Mouse (Mus musculus) midbrain, embryonic 11.5 days (tissue): ENCODE data around the gene Map2k5. TPM values are rescaled to one million over a fixed set of nuclear protein-coding genes. Genes with fewer than 3 reads are reported as not detected.
A peak's percentile ranks its signal among the peaks of the same experiment; 100 is the strongest.

Source experiments
- ATAC-seq: fragments of 200-750 bp; cut with Nextera tagmentation; 2 replicates; pipeline ENCODE4 v1.8.0; 2017; ENCODE audit warnings: moderate TSS enrichment, moderate library complexity; ENCODE audit not compliant: low FRiP score
- DNase-seq: peaks from one replicate; pipeline ENCODE4 v3.0.0; 2015; ENCODE audit warnings: low spot score; ENCODE audit errors: missing footprints
- H3K27ac ChIP-seq: fragments of 300-500 bp; sonication (generic); 2 replicates; pipeline ENCODE4 v1.5.1; 2014; ENCODE audit warnings: low read depth, low read length
- H3K27me3 ChIP-seq: fragments of 300-500 bp; sonication (generic); 2 replicates; pipeline ENCODE4 v1.6.1; 2014; ENCODE audit warnings: mild to moderate bottlenecking, low read length, moderate library complexity, mixed read lengths; ENCODE audit not compliant: control insufficient read depth, insufficient read depth
- H3K36me3 ChIP-seq: fragments of 300-500 bp; sonication (generic); 2 replicates; pipeline ENCODE4 v1.6.1; 2014; ENCODE audit warnings: mild to moderate bottlenecking, low read length, moderate library complexity, mixed read lengths; ENCODE audit not compliant: control insufficient read depth, insufficient read depth
- H3K4me1 ChIP-seq: fragments of 300-500 bp; sonication (generic); 2 replicates; pipeline ENCODE4 v1.6.1; 2014; ENCODE audit warnings: low read length; ENCODE audit not compliant: control insufficient read depth, insufficient read depth
- H3K4me2 ChIP-seq: fragments of 300-500 bp; sonication (generic); 2 replicates; pipeline ENCODE4 v1.6.1; 2014; ENCODE audit warnings: mild to moderate bottlenecking, moderate library complexity
- H3K4me3 ChIP-seq: fragments of 300-500 bp; sonication (generic); 2 replicates; pipeline ENCODE4 v1.5.1; 2014; ENCODE audit warnings: low read depth, low read length
- H3K9ac ChIP-seq: fragments of 300-500 bp; sonication (generic); 2 replicates; pipeline ENCODE4 v1.6.1; 2014; ENCODE audit warnings: low read length
- H3K9me3 ChIP-seq: fragments of 300-500 bp; sonication (generic); 2 replicates; pipeline ENCODE4 v1.6.1; 2016; ENCODE audit warnings: low read length; ENCODE audit not compliant: control insufficient read depth
- WGBS: fragments of 180-500 bp; shearing (Covaris S2); extraction: QIAGEN DNeasy Blood & Tissue Kit; methylation state at CpG from one replicate; pipeline ENCODE4 v1.1.7; 2014; 5-methylcytosine and 5-hydroxymethylcytosine counted together
- polyA plus RNA-seq: library from polyadenylated mRNA; unstranded; fragments of >200 nt; fragmentation: Nextera tagmentation; extraction: Ambion mirVana; gene quantifications from 2 replicates; pipeline ENCODE4 v1.2.1, GENCODE M21; 2014

Map2k5 gene
- polyA plus RNA-seq, 1 experiment from 2014 or later = 36.9 TPM

DNA sequence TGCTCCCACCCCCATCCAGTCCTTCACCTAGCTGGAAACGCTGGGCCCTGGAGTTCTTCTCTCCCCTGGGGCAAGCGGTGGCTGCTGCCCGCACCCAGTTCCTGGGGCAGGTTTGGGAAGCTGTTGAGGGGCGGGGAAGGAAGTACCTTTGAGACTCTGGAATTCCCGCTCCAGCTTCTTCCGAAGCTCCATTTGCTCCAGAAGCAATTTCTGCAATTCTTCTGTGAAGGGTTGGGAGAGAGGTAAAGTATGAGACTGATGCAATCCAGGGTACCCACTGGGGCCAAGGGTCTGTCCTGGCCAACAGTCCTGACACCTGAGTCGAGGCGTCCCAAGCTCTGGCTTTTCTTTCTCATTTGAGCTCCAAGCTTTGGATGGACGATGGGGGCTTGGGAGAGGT, 237.5 kb downstream of the Map2k5 start:
- H3K4me3 ChIP-seq = no peak overlapping the region
- H3K9ac ChIP-seq = no peak overlapping the region
- 2% methylated on average over 9 of the region's 9 CpGs for WGBS
- no peak overlapping the region for H3K4me2 ChIP-seq
- DNase-seq (peak; percentile 93), ATAC-seq (no peak)
- no peaks in the 10 kb centered on the region for H3K9me3 ChIP-seq
- H3K4me1 ChIP-seq = peaks cover 30% of the 10 kb centered on the region
- no peak overlapping the region for H3K27ac ChIP-seq
- peaks cover 99% of the 10 kb centered on the region for H3K27me3 ChIP-seq
- no peaks in the 10 kb centered on the region for H3K36me3 ChIP-seq

DNA sequence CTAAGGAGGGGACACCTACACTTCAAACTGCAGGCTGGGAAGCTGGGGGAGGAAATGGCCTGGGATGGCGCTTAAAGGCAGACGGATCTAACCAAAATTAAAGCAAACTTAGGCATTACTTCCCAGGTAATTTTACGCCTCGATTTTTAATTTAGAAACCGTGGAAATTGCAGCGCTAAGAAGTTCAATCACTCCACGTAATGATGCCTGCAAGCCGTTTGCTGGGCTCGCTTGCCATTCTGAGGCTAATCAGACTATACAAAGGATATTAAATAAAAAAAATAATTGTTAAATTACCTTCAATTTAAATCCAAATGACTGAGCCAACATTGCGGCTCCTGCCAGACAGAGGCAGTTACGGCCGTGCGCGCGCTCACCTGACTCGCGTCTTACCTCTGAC, 238.0 kb downstream of the Map2k5 start:
- DNase-seq (peak; percentile 92), ATAC-seq (no peak)
- no peaks in the 10 kb centered on the region for H3K36me3 ChIP-seq
- no peak overlapping the region for H3K9ac ChIP-seq
- peaks cover 30% of the 10 kb centered on the region for H3K4me1 ChIP-seq
- no peak overlapping the region for H3K4me3 ChIP-seq
- peaks cover 99% of the 10 kb centered on the region for H3K27me3 ChIP-seq
- 2% methylated on average over 17 of the region's 17 CpGs for whole genome bisulfite sequencing
- no peaks in the 10 kb centered on the region for H3K9me3 ChIP-seq
- no peak overlapping the region for H3K4me2 ChIP-seq
- H3K27ac ChIP-seq = no peak overlapping the region

DNA sequence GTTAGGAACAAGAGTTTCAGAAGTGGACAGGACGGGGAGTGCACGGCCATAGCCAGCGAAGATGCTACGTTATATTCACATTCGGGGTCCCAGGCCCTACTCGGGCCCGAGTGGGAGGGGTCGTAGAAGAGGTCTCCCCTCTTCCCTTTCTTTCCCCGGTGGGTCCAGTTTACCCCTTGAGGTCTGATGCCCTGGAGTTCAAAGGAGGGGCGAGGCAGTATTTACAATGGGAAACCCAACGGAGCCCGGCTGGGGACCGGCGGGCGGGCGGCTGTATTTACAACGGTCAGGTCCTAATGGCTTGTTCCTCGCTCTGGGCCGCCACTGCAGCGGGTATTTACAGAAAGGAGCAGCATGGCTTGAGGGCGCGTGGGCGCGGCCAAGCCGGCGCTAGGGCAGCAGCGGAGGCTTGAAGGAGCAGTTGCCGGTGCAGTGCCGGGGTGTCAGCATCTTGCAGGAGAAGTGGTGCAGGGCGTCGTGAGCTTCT, 239.2 kb downstream of the Map2k5 start:
- ATAC-seq (peak; percentile 42; the same call in 1 of the 2 replicates), DNase-seq (peak; percentile 96)
- no peaks in the 10 kb centered on the region for H3K9me3 ChIP-seq
- H3K36me3 ChIP-seq = no peaks in the 10 kb centered on the region
- peak overlapping the region; percentile 10; the same call in 1 of the 2 replicates for H3K4me3 ChIP-seq
- 0% methylated on average over 31 of the region's 31 CpGs for WGBS
- H3K4me2 ChIP-seq = peak overlapping the region; percentile 37
- H3K9ac ChIP-seq = no peak overlapping the region
- peaks cover 99% of the 10 kb centered on the region for H3K27me3 ChIP-seq
- no peak overlapping the region for H3K27ac ChIP-seq
- H3K4me1 ChIP-seq = peaks cover 27% of the 10 kb centered on the region

DNA sequence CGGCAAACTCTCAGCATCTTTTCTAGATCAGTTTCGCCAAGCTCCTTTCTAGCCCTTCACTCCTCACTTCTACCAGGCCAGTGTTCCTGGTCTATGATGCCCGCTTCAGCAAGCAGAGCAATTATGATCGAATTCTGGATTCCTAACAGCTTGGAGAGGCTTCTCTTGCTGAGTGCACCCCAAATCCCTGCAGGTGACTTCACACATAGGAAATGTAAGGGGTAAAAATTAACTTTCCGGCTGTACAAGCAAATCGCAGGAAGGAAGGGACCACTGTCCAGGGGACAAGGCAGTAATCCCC, 240.1 kb downstream of the Map2k5 start:
- no peak for ATAC-seq
- 1% methylated on average over 6 of the region's 6 CpGs for WGBS
- Histone ChIP-seq H3K4me2 (no peak overlapping the region), H3K27ac (no peak overlapping the region), H3K9me3 (no peaks in the 10 kb centered on the region), H3K36me3 (no peaks in the 10 kb centered on the region), H3K4me3 (no peak overlapping the region), H3K4me1 (peaks cover 25% of the 10 kb centered on the region), H3K27me3 (peaks cover 91% of the 10 kb centered on the region), H3K9ac (no peak overlapping the region)
- DNase-seq = peak; percentile 92

- no peaks in the 10 kb centered on the region for H3K36me3 ChIP-seq
- H3K9me3 ChIP-seq = no peaks in the 10 kb centered on the region
- no peak overlapping the region for H3K4me2 ChIP-seq
- under 1% methylated on average over 19 of the region's 19 CpGs for WGBS
- H3K4me1 ChIP-seq = peaks cover 25% of the 10 kb centered on the region
- DNase-seq (peak; percentile 94), ATAC-seq (no peak)
- no peak overlapping the region for H3K27ac ChIP-seq
- no peak overlapping the region for H3K9ac ChIP-seq
- H3K4me3 ChIP-seq = no peak overlapping the region
- peaks cover 85% of the 10 kb centered on the region for H3K27me3 ChIP-seq
Observed at GRCm38 (mm10) chr9:63136756-63137614, 240.7 kb downstream of the Map2k5 start.

- no peak overlapping the region for H3K4me2 ChIP-seq
- H3K4me3 ChIP-seq = no peak overlapping the region
Observed at GRCm38 (mm10) chr9:63136241-63136640, 241.5 kb downstream of the Map2k5 start.

GRCm38 (mm10) chr9:63135801-63136200, 241.9 kb downstream of the Map2k5 start:
- no peak overlapping the region for H3K9ac ChIP-seq
- DNase-seq (peak; percentile 94), ATAC-seq (no peak)
- H3K4me2 ChIP-seq = peak overlapping the region; percentile 37
- WGBS = under 1% methylated on average over 16 of the region's 16 CpGs
- H3K4me1 ChIP-seq = peaks cover 25% of the 10 kb centered on the region
- peak overlapping the region; percentile 14 for H3K4me3 ChIP-seq
- H3K27ac ChIP-seq = no peak overlapping the region
- peaks cover 80% of the 10 kb centered on the region for H3K27me3 ChIP-seq
- H3K36me3 ChIP-seq = no peaks in the 10 kb centered on the region
- no peaks in the 10 kb centered on the region for H3K9me3 ChIP-seq

More at GRCm38 (mm10) chr9:63136241-63136640, 241.5 kb downstream of the Map2k5 start:
- DNase-seq = peak; percentile 92
- WGBS = 3% methylated on average over 8 of the region's 8 CpGs
- H3K36me3 ChIP-seq = no peaks in the 10 kb centered on the region
- peaks cover 25% of the 10 kb centered on the region for H3K4me1 ChIP-seq
- no peak overlapping the region for H3K9ac ChIP-seq
- H3K9me3 ChIP-seq = no peaks in the 10 kb centered on the region
- no peak overlapping the region for H3K27ac ChIP-seq
- H3K27me3 ChIP-seq = peaks cover 80% of the 10 kb centered on the region
- no peak for ATAC-seq

DNA sequence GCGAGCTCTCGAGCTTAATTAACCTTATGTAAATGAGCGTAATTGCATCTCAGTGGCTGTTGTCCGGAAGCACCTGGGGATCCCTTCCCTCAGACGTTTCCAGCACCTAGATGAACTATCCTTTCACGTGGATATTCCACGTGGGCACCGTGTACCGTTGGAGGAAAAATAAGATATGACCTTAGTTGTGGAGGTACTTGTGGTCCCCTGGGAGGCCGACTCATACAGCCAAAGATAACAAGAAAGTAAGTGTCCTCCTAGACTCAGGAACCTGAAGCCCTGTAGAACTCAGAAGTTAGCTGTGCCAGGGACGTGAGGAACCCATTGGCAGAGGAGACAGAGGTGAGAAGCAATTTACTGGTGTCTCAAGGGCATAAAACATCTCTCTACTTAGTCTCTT, 242.3 kb downstream of the Map2k5 start:
- 2% methylated on average over 11 of the region's 11 CpGs for WGBS
- ATAC-seq (no peak), DNase-seq (no peak)
- Histone ChIP-seq H3K9ac (no peak overlapping the region), H3K9me3 (no peaks in the 10 kb centered on the region), H3K4me2 (peak overlapping the region; percentile 37), H3K27me3 (peaks cover 75% of the 10 kb centered on the region), H3K36me3 (no peaks in the 10 kb centered on the region), H3K4me1 (peaks cover 25% of the 10 kb centered on the region), H3K27ac (no peak overlapping the region), H3K4me3 (peak overlapping the region; percentile 14)

- H3K4me3 ChIP-seq = peak overlapping the region; percentile 22
- no peak overlapping the region for H3K27ac ChIP-seq
- WGBS = 17% methylated on average over 6 of the region's 6 CpGs
- H3K4me2 ChIP-seq = peak overlapping the region; percentile 38
- H3K9me3 ChIP-seq = no peaks in the 10 kb centered on the region
- peaks cover 22% of the 10 kb centered on the region for H3K4me1 ChIP-seq
- peaks cover 58% of the 10 kb centered on the region for H3K27me3 ChIP-seq
- peak overlapping the region; percentile 31; the same call in 1 of the 2 replicates for H3K9ac ChIP-seq
- ATAC-seq (no peak), DNase-seq (no peak)
- H3K36me3 ChIP-seq = no peaks in the 10 kb centered on the region
Observed at GRCm38 (mm10) chr9:63133659-63134058, 244.0 kb downstream of the Map2k5 start.
